Mouse (Mus musculus): Measurements from ENCODE around the gene Esrrg. TPM values are rescaled to one million over a fixed set of nuclear protein-coding genes. Genes with fewer than 3 reads are reported as not detected.

The Esrrg gene
- polyA plus RNA-seq, 1 experiment from 2014 or later, result 20.0 TPM

- Histone ChIP-seq H3K9ac (no peak overlapping the region), H3K4me3 (no peak overlapping the region), H3K36me3 (no peaks in the 10 kb centered on the region), H3K27ac (no peak overlapping the region), H3K27me3 (no peaks in the 10 kb centered on the region), H3K4me2 (no peak overlapping the region), H3K9me3 (replicated peaks) (no peaks in the 10 kb centered on the region), H3K4me1 (replicated peaks) (peaks cover 2% of the 10 kb centered on the region; the same call in 1 of the 2 replicates)
- ATAC-seq (replicated peaks; ENCODE audit: insufficient number of reproducible peaks, insufficient read depth, low FRiP score, low read depth), result no peak
- 89% methylated on average over 6 of the region's 6 CpGs for WGBS
Measured at GRCm38 (mm10) chr1:188125521-188126021, 517.0 kb downstream of the Esrrg start.

DNA sequence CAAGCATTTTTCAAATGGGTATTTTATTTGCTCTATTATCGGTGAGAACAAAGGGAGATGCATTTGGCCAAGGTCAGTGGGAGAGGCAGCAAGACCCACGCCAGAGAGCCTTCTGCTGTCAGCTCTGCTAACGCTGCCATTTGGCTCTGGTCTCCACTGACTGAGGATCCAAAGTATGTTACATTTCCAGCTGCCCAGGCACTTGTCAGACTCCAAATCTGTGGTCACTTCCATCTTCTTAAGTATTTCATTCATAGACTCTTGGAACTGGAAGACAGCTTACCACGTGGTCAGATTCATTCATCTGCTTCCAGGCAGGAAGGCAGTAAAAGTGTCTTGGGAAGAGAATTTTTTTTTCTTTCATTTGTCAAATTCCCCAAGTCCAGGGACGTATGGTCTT, 527.5 kb downstream of the Esrrg start:
- H3K4me2 ChIP-seq, result no peak overlapping the region

GRCm38 (mm10) chr1:188139473-188139872, 530.9 kb downstream of the Esrrg start:
- Histone ChIP-seq H3K36me3 (no peaks in the 10 kb centered on the region), H3K27me3 (no peaks in the 10 kb centered on the region), H3K9ac (no peak overlapping the region), H3K27ac (no peak overlapping the region), H3K9me3 (replicated peaks) (no peaks in the 10 kb centered on the region), H3K4me2 (no peak overlapping the region), H3K4me1 (replicated peaks) (peaks cover 4% of the 10 kb centered on the region; the same call in 1 of the 2 replicates), H3K4me3 (no peak overlapping the region)
- WGBS, result 51% methylated on average over 4 of the region's 4 CpGs
- no peak for ATAC-seq (replicated peaks; ENCODE audit: insufficient number of reproducible peaks, insufficient read depth, low FRiP score, low read depth)

More for the DNA sequence above, 527.5 kb downstream of the Esrrg start:
- Histone ChIP-seq H3K27me3 (no peaks in the 10 kb centered on the region), H3K4me1 (replicated peaks) (peaks cover 4% of the 10 kb centered on the region; the same call in 1 of the 2 replicates), H3K27ac (no peak overlapping the region), H3K4me3 (no peak overlapping the region), H3K36me3 (no peaks in the 10 kb centered on the region), H3K9me3 (replicated peaks) (no peaks in the 10 kb centered on the region), H3K9ac (no peak overlapping the region)
- no peak for ATAC-seq (replicated peaks; ENCODE audit: insufficient number of reproducible peaks, insufficient read depth, low FRiP score, low read depth)
- 58% methylated on average over 5 of the region's 5 CpGs for WGBS

- Histone ChIP-seq H3K9ac (no peak overlapping the region), H3K4me1 (replicated peaks) (peaks cover 4% of the 10 kb centered on the region; the same call in 1 of the 2 replicates), H3K4me2 (no peak overlapping the region), H3K9me3 (replicated peaks) (no peaks in the 10 kb centered on the region), H3K36me3 (no peaks in the 10 kb centered on the region), H3K27ac (no peak overlapping the region), H3K27me3 (no peaks in the 10 kb centered on the region), H3K4me3 (no peak overlapping the region)
- no peak for ATAC-seq (replicated peaks; ENCODE audit: insufficient number of reproducible peaks, insufficient read depth, low FRiP score, low read depth)
- 69% methylated on average over 4 of the region's 4 CpGs for whole genome bisulfite sequencing
Measured at GRCm38 (mm10) chr1:188140221-188140620, 531.6 kb downstream of the Esrrg start.

DNA sequence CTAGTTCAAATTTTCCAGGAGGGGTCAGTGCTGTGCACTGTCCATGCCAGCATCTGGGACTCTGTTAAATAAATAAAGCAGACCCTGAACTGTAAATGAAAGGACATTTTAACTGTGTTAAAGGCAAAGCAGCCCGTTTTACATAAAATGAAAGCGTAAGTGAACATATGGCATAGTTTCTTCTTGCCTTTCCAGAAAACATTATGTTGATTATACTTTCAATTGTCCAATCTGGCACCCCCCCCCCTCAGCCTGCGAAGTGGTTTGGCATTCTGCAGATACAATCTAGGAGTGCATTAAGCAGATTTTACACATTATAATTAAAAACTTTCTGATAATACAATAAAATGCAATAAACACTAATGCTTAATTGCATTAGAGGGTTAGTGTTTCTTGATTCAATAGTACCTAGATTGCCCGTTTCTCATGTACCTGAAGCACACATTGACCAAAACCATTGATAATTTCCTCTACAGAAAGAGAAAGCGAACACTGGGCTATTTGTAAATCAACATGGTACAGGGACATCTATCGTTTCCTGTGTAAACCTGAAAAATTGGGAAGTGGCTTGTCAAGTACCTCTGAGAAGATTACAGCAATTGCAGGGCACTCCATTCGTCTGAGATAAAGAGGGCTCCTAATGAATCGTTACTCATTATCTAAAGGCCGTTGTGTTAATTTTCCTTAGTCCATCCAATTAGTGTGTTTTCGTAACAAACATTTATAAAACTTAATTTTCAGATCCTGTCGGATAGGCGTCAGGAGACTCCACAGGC, 539.0 kb downstream of the Esrrg start:
- Histone ChIP-seq H3K9me3 (replicated peaks) (no peaks in the 10 kb centered on the region), H3K27me3 (no peaks in the 10 kb centered on the region), H3K27ac (no peak overlapping the region), H3K4me1 (replicated peaks) (no peaks in the 10 kb centered on the region), H3K9ac (no peak overlapping the region), H3K4me2 (no peak overlapping the region), H3K4me3 (no peak overlapping the region), H3K36me3 (no peaks in the 10 kb centered on the region)
- WGBS, result 82% methylated on average over 12 of the region's 12 CpGs
- ATAC-seq (replicated peaks; ENCODE audit: insufficient number of reproducible peaks, insufficient read depth, low FRiP score, low read depth), result no peak

- Histone ChIP-seq H3K4me3 (no peak overlapping the region), H3K27ac (no peak overlapping the region), H3K9me3 (replicated peaks) (no peaks in the 10 kb centered on the region), H3K27me3 (no peaks in the 10 kb centered on the region), H3K4me2 (no peak overlapping the region), H3K9ac (no peak overlapping the region), H3K4me1 (replicated peaks) (peaks cover 12% of the 10 kb centered on the region), H3K36me3 (no peaks in the 10 kb centered on the region)
- no peak for ATAC-seq (replicated peaks; ENCODE audit: insufficient number of reproducible peaks, insufficient read depth, low FRiP score, low read depth)
- WGBS, result 93% methylated on average over 8 of the region's 8 CpGs
Measured at GRCm38 (mm10) chr1:188151066-188151465, 542.5 kb downstream of the Esrrg start.

- Histone ChIP-seq H3K27me3 (no peaks in the 10 kb centered on the region), H3K9me3 (replicated peaks) (no peaks in the 10 kb centered on the region), H3K4me1 (replicated peaks) (peaks cover 12% of the 10 kb centered on the region), H3K4me3 (no peak overlapping the region), H3K4me2 (no peak overlapping the region), H3K36me3 (no peaks in the 10 kb centered on the region), H3K9ac (no peak overlapping the region), H3K27ac (no peak overlapping the region)
- WGBS, result 89% methylated on average over 2 of the region's 2 CpGs
- no peak for ATAC-seq (replicated peaks; ENCODE audit: insufficient number of reproducible peaks, insufficient read depth, low FRiP score, low read depth)
Measured at GRCm38 (mm10) chr1:188152011-188152410, 543.4 kb downstream of the Esrrg start.

- no peaks in the 10 kb centered on the region for H3K9me3 ChIP-seq (replicated peaks)
- WGBS, result 60% methylated on average over 2 of the region's 2 CpGs
- H3K4me3 ChIP-seq, result no peak overlapping the region
- peaks cover 12% of the 10 kb centered on the region for H3K4me1 ChIP-seq (replicated peaks)
- no peaks in the 10 kb centered on the region for H3K36me3 ChIP-seq
- H3K27ac ChIP-seq, result peak overlapping the region; percentile 9; the same call in 1 of the 2 replicates
- ATAC-seq (replicated peaks; ENCODE audit: insufficient number of reproducible peaks, insufficient read depth, low FRiP score, low read depth), result no peak
- H3K27me3 ChIP-seq, result no peaks in the 10 kb centered on the region
- no peak overlapping the region for H3K4me2 ChIP-seq
- no peak overlapping the region for H3K9ac ChIP-seq
Measured at GRCm38 (mm10) chr1:188153665-188154064, 545.1 kb downstream of the Esrrg start.

GRCm38 (mm10) chr1:188154466-188155110, 546.0 kb downstream of the Esrrg start:
- Histone ChIP-seq H3K4me1 (replicated peaks) (peaks cover 15% of the 10 kb centered on the region), H3K9ac (no peak overlapping the region), H3K9me3 (replicated peaks) (no peaks in the 10 kb centered on the region), H3K27ac (peak overlapping the region; percentile 52), H3K36me3 (no peaks in the 10 kb centered on the region), H3K4me3 (peak overlapping the region; percentile 27), H3K4me2 (peak overlapping the region; percentile 58), H3K27me3 (no peaks in the 10 kb centered on the region)
- 21% methylated on average over 14 of the region's 14 CpGs for WGBS
- no peak for ATAC-seq (replicated peaks; ENCODE audit: insufficient number of reproducible peaks, insufficient read depth, low FRiP score, low read depth)

DNA sequence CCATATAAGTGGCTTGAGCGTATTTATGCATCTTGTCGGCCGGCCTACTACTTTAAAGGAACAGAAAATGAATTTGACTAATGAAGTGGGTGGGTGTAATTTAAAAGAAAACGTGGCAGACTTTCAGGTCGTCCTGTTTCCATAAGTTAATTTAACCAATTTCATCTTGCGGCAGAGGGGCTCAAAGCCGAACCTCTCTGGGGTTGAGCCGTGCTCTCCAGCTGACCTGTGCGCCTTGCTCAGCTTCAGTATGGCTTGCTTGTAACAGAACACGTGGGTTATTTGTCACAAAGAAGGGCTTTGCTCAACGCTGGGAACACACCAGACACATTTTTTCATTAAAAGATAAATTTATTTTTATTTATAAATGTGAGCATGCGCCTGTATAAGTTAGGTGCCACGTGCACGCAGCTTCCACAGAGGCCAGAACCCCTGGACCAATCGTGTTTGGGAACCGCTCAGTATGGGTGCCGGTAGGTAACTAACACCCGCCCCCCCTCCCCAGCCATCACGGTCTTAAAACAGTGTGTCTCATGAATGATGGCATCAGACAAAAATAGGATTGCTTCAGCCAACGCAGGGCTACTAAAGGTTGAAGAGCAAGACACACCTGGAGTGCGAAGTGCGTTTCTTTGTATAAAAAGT, 546.7 kb downstream of the Esrrg start:
- Histone ChIP-seq H3K27ac (peak overlapping the region; percentile 52), H3K9ac (no peak overlapping the region), H3K27me3 (no peaks in the 10 kb centered on the region), H3K4me1 (replicated peaks) (peaks cover 15% of the 10 kb centered on the region), H3K9me3 (replicated peaks) (no peaks in the 10 kb centered on the region), H3K4me3 (no peak overlapping the region), H3K36me3 (no peaks in the 10 kb centered on the region), H3K4me2 (peak overlapping the region; percentile 58)
- WGBS, result 82% methylated on average over 22 of the region's 22 CpGs
- no peak for ATAC-seq (replicated peaks; ENCODE audit: insufficient number of reproducible peaks, insufficient read depth, low FRiP score, low read depth)

- no peak overlapping the region for H3K4me3 ChIP-seq
- H3K27ac ChIP-seq, result no peak overlapping the region
- ATAC-seq (replicated peaks; ENCODE audit: insufficient number of reproducible peaks, insufficient read depth, low FRiP score, low read depth), result no peak
- no peak overlapping the region for H3K9ac ChIP-seq
- H3K9me3 ChIP-seq (replicated peaks), result no peaks in the 10 kb centered on the region
- H3K36me3 ChIP-seq, result no peaks in the 10 kb centered on the region
- peaks cover 15% of the 10 kb centered on the region for H3K4me1 ChIP-seq (replicated peaks)
- H3K27me3 ChIP-seq, result no peaks in the 10 kb centered on the region
- H3K4me2 ChIP-seq, result no peak overlapping the region
- WGBS, result 93% methylated on average over 5 of the region's 5 CpGs
Measured at GRCm38 (mm10) chr1:188156520-188156919, 547.9 kb downstream of the Esrrg start.

All from heart, embryonic 15.5 days (tissue).